Mouse (Mus musculus) lung, adult 2 months (tissue): ENCODE data around the gene Gm20388.

ENCODE experiments used
- CTCF ChIP-seq: fragments of 200-500 bp; IDR thresholded peaks from 2 replicates; pipeline ENCODE4 v1.5.1; 2011; ENCODE audit warnings: mild to moderate bottlenecking, low read length, control low read depth; ENCODE audit not compliant: insufficient read depth
- POLR2A ChIP-seq: fragments of 200-500 bp; IDR thresholded peaks from 2 replicates; pipeline ENCODE4 v1.6.1; 2011; ENCODE audit warnings: low read depth, mild to moderate bottlenecking, control low read depth, low read length, borderline replicate concordance; ENCODE audit errors: extremely low read depth

DNA sequence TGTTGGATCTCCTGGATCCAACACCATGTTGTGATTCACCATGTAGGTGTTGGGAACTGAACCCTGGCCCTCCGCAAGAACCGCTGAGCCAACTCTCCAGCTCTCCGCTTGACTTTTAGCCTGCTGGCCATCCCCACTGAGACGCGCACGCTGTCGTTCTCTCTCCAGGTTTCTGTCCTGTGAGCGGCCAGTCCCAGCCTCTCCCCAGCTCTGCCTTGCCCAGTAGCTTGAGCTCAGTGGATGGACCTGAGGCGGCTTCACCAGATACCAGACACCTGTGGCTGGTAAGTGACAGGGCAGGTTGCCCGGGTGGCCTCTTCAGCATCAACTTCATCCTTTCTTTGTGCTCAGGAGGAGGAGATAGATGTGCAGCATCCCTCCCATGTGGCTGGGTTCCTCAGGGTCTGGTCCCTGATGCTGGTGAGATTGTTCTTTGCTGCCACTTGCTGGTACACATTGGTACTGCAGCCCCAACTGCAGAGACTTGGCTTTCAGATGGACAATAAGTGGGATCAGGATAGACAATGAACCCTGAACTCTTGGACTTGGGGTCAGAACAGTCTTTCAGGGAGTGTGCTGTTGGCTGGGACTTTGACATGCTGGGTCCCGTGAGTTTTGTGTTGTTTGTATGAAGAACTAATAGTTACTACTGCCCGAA lies 3450.6 kb downstream of the Gm20388 start:
- TF ChIP-seq POLR2A (no peak), CTCF (peak; percentile 97)
